13 mouse cellular contexts compared by ENCODE assay signal in genomic region chr9:31644106-31644505, GRCm38 (mm10).
"Had no signal": no experiment of that assay in that cellular context is flagged by ENCODE, and none has a peak within 500 bp of the region (broad histone marks: within the 10 kb centered on the region; RNA-seq: fewer than 3 reads in every experiment).

No protein-coding gene starts in this region.

- H3K4me3 ChIP-seq: midbrain, embryonic 10.5 days; midbrain, embryonic 12.5 days; neural tube, embryonic 12.5 days; stomach, embryonic 15.5 days had no signal

- H3K27me3 ChIP-seq: midbrain, embryonic 12.5 days; neural tube, embryonic 12.5 days; stomach, embryonic 15.5 days had no signal

- H3K4me2 ChIP-seq: lung, embryonic 14.5 days; midbrain, embryonic 12.5 days; neural tube, embryonic 12.5 days; stomach, embryonic 15.5 days had no signal

- H3K9ac ChIP-seq: lung, embryonic 14.5 days; midbrain, embryonic 12.5 days; neural tube, embryonic 12.5 days; stomach, embryonic 15.5 days had no signal

- H3K36me3 ChIP-seq: midbrain, embryonic 10.5 days; midbrain, embryonic 12.5 days; neural tube, embryonic 12.5 days; stomach, embryonic 15.5 days had no signal

- DNase-seq: lung, adult 18-20 months; lung, embryonic 14.5 days; lung, postnatal 10 days; lung, postnatal 4 days; midbrain, embryonic 14.5 days; right cerebral cortex, postnatal 14 days; thymus, adult 2 months; thymus, postnatal 25 days; thymus, postnatal 4 days had no signal

- H3K4me1 ChIP-seq: midbrain, embryonic 12.5 days; neural tube, embryonic 12.5 days; stomach, embryonic 15.5 days had no signal

- H3K27ac ChIP-seq: midbrain, embryonic 12.5 days; neural tube, embryonic 12.5 days; stomach, embryonic 15.5 days had no signal

- H3K9me3 ChIP-seq: midbrain, embryonic 10.5 days; midbrain, embryonic 12.5 days; neural tube, embryonic 12.5 days; stomach, embryonic 15.5 days had no signal
